Mouse (Mus musculus): ENCODE results near the gene Rchy1.

DNA sequence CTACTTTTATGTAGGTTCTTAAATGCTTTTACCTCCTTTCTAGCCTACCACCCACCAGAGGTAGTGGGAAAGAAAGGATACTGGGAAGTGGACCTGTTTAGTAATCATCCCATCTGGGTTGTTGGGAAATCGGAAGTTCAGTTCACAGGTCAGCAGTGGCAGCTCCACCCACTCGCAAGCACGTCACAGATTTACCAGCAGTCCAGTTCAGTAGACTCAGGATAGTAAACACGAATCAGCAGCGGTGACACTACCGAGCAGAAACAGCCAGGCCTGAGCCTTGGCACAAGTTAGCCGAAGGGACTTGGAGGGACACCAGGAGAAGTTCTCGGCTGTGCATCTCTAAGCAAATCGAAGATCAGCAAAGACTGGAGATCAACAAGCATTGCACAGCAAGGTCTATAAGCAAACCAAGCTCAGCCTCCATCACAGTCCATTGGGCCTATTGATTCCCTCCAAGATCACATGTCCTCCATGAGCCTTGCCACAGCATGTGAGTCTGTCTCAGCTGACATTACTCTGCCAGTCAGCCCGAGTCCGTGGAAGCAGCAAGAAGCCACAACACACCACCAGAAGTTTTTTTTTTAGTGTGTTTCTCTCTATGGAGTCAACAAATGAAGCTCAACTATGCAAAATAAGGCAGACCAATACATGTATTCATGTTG, 18.4 kb upstream of the Rchy1 start:
- TF ChIP-seq CTCF (conservative IDR thresholded peaks at IDR 0.05; ENCODE audit: insufficient read depth, insufficient read length, low read depth, low read length) (no peak), POLR2A (IDR thresholded peaks at IDR 0.05; ENCODE audit: low read depth, low read length) (no peak)
